Mouse (Mus musculus): ENCODE measurements at regions not wholly inside any gene's neighbourhood (a gene's known extent, or its start where the extent isn't known, plus 50 kb on each side); places are given as distances from the start of the nearest gene placed in this dataset.

- Histone ChIP-seq H3K4me3 (no peak overlapping the region), H3K4me2 (no peak overlapping the region), H3K9me3 (no peaks in the 10 kb centered on the region), H3K9ac (no peak overlapping the region), H3K27me3 (no peaks in the 10 kb centered on the region), H3K27ac (replicated peaks) (no peak overlapping the region), H3K4me1 (replicated peaks) (no peaks in the 10 kb centered on the region), H3K36me3 (no peaks in the 10 kb centered on the region)
- 87% methylated on average over 2 of the region's 2 CpGs for WGBS
- no peak for ATAC-seq (ENCODE audit: low read depth)
These were observed 335.3 kb downstream of the Prr30 start for GRCm38 (mm10) chr14:100864792-100865191.

DNA sequence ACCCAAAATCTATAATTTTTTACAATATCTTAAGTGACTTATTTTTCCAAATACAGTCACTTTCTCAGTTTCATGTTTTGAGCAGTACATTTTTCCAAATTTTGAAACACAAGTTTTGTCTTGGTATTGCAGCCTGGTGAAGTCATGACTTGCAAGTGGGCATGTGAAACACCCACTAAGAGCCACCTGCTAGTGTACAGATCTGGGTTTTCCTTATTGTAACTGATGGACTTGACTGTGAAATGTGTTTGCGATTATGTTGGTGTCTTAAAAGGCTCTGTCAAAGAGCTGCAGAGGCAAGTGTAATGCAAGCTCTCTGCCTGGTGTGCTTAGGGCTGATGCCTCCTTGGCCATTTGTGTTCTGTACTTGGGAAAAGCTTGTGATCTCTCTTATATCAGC is 336.0 kb downstream of the Prr30 start:
- Histone ChIP-seq H3K27me3 (no peaks in the 10 kb centered on the region), H3K4me3 (no peak overlapping the region), H3K36me3 (no peaks in the 10 kb centered on the region), H3K9ac (no peak overlapping the region), H3K4me1 (replicated peaks) (no peaks in the 10 kb centered on the region), H3K27ac (replicated peaks) (no peak overlapping the region), H3K4me2 (no peak overlapping the region), H3K9me3 (no peaks in the 10 kb centered on the region)
- 95% methylated on average over 1 of the region's 1 CpGs for WGBS
- no peak for ATAC-seq (ENCODE audit: low read depth)

DNA sequence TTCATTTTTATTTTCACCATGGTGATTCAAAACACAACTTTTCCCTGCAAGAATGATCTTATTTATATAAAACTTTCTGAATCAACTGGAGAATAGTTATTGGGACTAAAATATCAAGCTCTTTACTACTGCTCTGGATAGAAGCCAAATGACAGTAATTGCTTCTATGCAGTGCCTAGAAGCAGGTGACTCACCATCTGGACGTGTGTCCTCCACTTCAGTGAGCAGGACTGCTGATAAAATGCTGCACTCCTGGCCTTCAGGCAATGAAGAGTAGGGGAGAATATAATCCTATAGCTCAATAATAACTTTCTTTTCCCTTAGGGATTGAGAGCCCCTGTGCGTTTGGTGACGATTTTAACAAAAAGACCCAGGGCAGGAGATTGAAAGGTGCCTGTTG is 357.3 kb downstream of the Prr30 start:
- no peaks in the 10 kb centered on the region for H3K4me1 ChIP-seq (replicated peaks)
- ATAC-seq (ENCODE audit: low read depth) = no peak
- 66% methylated on average over 3 of the region's 3 CpGs for WGBS

More for the DNA sequence above, 357.3 kb downstream of the Prr30 start:
- Histone ChIP-seq H3K4me3 (no peak overlapping the region), H3K4me2 (no peak overlapping the region), H3K27ac (replicated peaks) (no peak overlapping the region), H3K36me3 (no peaks in the 10 kb centered on the region), H3K9ac (no peak overlapping the region), H3K9me3 (no peaks in the 10 kb centered on the region), H3K27me3 (no peaks in the 10 kb centered on the region)

Measured in neural tube, embryonic 13.5 days (tissue).